In the genomic region with DNA sequence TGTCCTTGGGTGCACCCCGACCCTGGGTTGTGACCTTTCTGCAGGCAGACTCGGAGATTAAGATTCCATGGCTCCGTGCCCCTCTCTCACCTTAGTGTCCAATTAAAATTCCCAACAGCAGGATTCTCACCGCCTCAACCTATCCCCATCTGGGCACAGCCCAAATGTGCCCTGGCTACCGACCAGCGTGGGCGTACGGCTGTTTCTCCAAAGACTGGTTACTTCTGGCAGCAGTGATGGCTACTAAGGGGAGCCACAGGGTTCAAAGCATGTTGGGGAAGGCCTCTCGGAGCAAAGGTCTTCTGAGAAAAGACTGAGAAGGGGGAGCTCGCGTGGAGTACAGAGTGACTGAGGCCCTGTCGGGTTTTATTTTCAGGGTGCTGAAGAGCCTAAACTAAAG, we compare ENCODE assay signal across 16 mouse cellular contexts. TPM values are rescaled to one million over a fixed set of nuclear protein-coding genes. Genes with fewer than 3 reads are reported as not detected.
DNase-seq lines count a peak whose midpoint lies in the region; ATAC-seq and TF ChIP-seq lines count a peak whose summit lies in the region.
"Had no signal": no experiment of that assay in that cellular context is flagged by ENCODE, and none has a peak within 500 bp of the region (broad histone marks: within the 10 kb centered on the region; RNA-seq: fewer than 3 reads in every experiment).

No protein-coding gene starts in this region.

- no peak overlapping the region for H3K4me3 ChIP-seq in stomach, postnatal 0 days (ENCODE audit: low read depth, low read length)
- H3K4me3 ChIP-seq: forebrain, embryonic 13.5 days; gastrocnemius, adult 2 months; hindbrain, embryonic 10.5 days; hindbrain, embryonic 15.5 days; liver, embryonic 13.5 days; megakaryocyte, embryonic 14.5 days; neural tube, embryonic 13.5 days; stomach, embryonic 15.5 days had no signal

- DNase-seq in kidney, adult 11 months, result peak; percentile 36
- no peak for DNase-seq in kidney, postnatal 10 days
- peak; percentile 43 to 45 for DNase-seq in kidney, postnatal 36 days
- DNase-seq in kidney, postnatal 14 days, result no peak
- DNase-seq in thymus, postnatal 4 days, result peak; percentile 15
- DNase-seq in thymus, postnatal 0 days (ENCODE audit: low spot score), result no peak
- no peak for DNase-seq in stomach, postnatal 0 days (ENCODE audit: low spot score)
- no peak for DNase-seq in thymus, adult 18-20 months
- DNase-seq: liver, embryonic 13.5 days had no signal

- no peak overlapping the region for H3K27ac ChIP-seq in stomach, postnatal 0 days (replicated peaks)
- H3K27ac ChIP-seq: forebrain, embryonic 13.5 days; gastrocnemius, adult 2 months; hindbrain, embryonic 10.5 days; hindbrain, embryonic 15.5 days; liver, embryonic 13.5 days; neural tube, embryonic 13.5 days; stomach, embryonic 15.5 days had no signal

- no peaks in the 10 kb centered on the region for H3K27me3 ChIP-seq in stomach, postnatal 0 days (ENCODE audit: control insufficient read depth, insufficient read depth, low read length)
- H3K27me3 ChIP-seq: forebrain, embryonic 13.5 days; hindbrain, embryonic 15.5 days; liver, embryonic 13.5 days; megakaryocyte, embryonic 14.5 days; neural tube, embryonic 13.5 days; stomach, embryonic 15.5 days had no signal

- no peak for TF ChIP-seq CTCF in stomach, postnatal 0 days (IDR thresholded peaks at IDR 0.05; ENCODE audit: low read depth)

- peaks cover 2% of the 10 kb centered on the region; the same call in 1 of the 2 replicates for H3K36me3 ChIP-seq in stomach, postnatal 0 days (ENCODE audit: control insufficient read depth, insufficient read depth, low read length)
- H3K36me3 ChIP-seq: hindbrain, embryonic 10.5 days; hindbrain, embryonic 15.5 days; liver, embryonic 13.5 days; neural tube, embryonic 13.5 days; stomach, embryonic 15.5 days had no signal

- no peak for TF ChIP-seq EP300 in stomach, postnatal 0 days (optimal IDR thresholded peaks at IDR 0.05)

- H3K4me2 ChIP-seq in stomach, postnatal 0 days (replicated peaks; ENCODE audit: low read depth), result no peak overlapping the region
- H3K4me2 ChIP-seq: forebrain, embryonic 13.5 days; hindbrain, embryonic 15.5 days; liver, embryonic 13.5 days; neural tube, embryonic 13.5 days; stomach, embryonic 15.5 days had no signal

- 90% methylated on average over 12 of the region's 12 CpGs for WGBS in stomach, postnatal 0 days

- peak; percentile 30; the same call in 1 of the 2 replicates for ATAC-seq in stomach, postnatal 0 days (ENCODE audit: low FRiP score, low TSS enrichment)

- no peaks in the 10 kb centered on the region for H3K9me3 ChIP-seq in stomach, postnatal 0 days (ENCODE audit: control insufficient read depth, low read length)
- H3K9me3 ChIP-seq: forebrain, embryonic 13.5 days; hindbrain, embryonic 10.5 days; hindbrain, embryonic 15.5 days; liver, embryonic 13.5 days; megakaryocyte, embryonic 14.5 days; neural tube, embryonic 13.5 days; stomach, embryonic 15.5 days had no signal

- no peak overlapping the region for H3K9ac ChIP-seq in stomach, postnatal 0 days (ENCODE audit: low read length)
- H3K9ac ChIP-seq: forebrain, embryonic 13.5 days; hindbrain, embryonic 15.5 days; liver, embryonic 13.5 days; neural tube, embryonic 13.5 days; stomach, embryonic 15.5 days had no signal

- H3K4me1 ChIP-seq in stomach, postnatal 0 days (replicated peaks; ENCODE audit: control insufficient read depth, insufficient read depth), result no peaks in the 10 kb centered on the region
- H3K4me1 ChIP-seq: hindbrain, embryonic 15.5 days; neural tube, embryonic 13.5 days; stomach, embryonic 15.5 days had no signal

RNA-seq across cellular contexts. Expression of a gene that starts 23.7 kb away (rescaled TPM):
- polyA plus RNA-seq in thymus, postnatal 0 days (2015; fragmentation: Nextera tagmentation; extraction: Ambion mirVana), result 17.5 and 23.9 TPM in 2 replicates
- 23.0 TPM in 2 replicates for polyA plus RNA-seq in stomach, postnatal 0 days (2015; fragmentation: Nextera tagmentation; extraction: Ambion mirVana)

Comparison
In these comparisons a context has a peak if more than half of its experiments do, and no peak if none do; other contexts are left out.
1. DNase-seq: peak in kidney, adult 11 months (single experiment), kidney, postnatal 36 days (2 of 2) and thymus, postnatal 4 days (single experiment); none in kidney, postnatal 10 days (single experiment), kidney, postnatal 14 days (single experiment), thymus, postnatal 0 days (single experiment), stomach, postnatal 0 days (single experiment) and thymus, adult 18-20 months (0 of 2).